Mouse (Mus musculus) bone marrow macrophage, adult 2 months (primary cell): ENCODE results near the gene Hes7.

Experiments used
- CTCF ChIP-seq: IDR thresholded peaks from 2 replicates; pipeline ENCODE4 v1.5.1; 2012; ENCODE audit warnings: low read depth, mild to moderate bottlenecking, low read length, moderate library complexity
- POLR2A ChIP-seq: IDR thresholded peaks from 2 replicates; pipeline ENCODE4 v1.6.1; 2012; ENCODE audit warnings: mild to moderate bottlenecking, low read depth, low read length, borderline replicate concordance

- TF ChIP-seq CTCF (no peak), POLR2A (no peak)
Observed at GRCm38 (mm10) chr11:69147546-69147945, 27.3 kb downstream of the Hes7 start.
